Mouse (Mus musculus) neural tube, embryonic 15.5 days (tissue): Measurements from ENCODE around the gene D930007J09Rik. TPM values are rescaled to one million over a fixed set of nuclear protein-coding genes. Genes with fewer than 3 reads are reported as not detected.

ENCODE experiments used
- ATAC-seq: fragments of 200-750 bp; cut with Nextera tagmentation; 2 replicates; pipeline ENCODE4 v1.8.0; 2017; ENCODE audit warnings: mild to moderate bottlenecking, moderate TSS enrichment, moderate library complexity; ENCODE audit not compliant: low FRiP score
- H3K27ac ChIP-seq: fragments of 300-500 bp; sonication (generic); replicated peaks from 2 replicates; pipeline ENCODE4 v1.5.1; 2015; ENCODE audit warnings: mild to moderate bottlenecking, inconsistent platforms
- H3K27me3 ChIP-seq: fragments of 300-500 bp; sonication (generic); replicated peaks from 2 replicates; pipeline ENCODE4 v1.6.1; 2015; ENCODE audit warnings: inconsistent platforms
- H3K36me3 ChIP-seq: fragments of 300-500 bp; sonication (generic); 2 replicates; pipeline ENCODE4 v1.6.1; 2015; ENCODE audit warnings: inconsistent platforms
- H3K4me1 ChIP-seq: fragments of 300-500 bp; sonication (generic); 2 replicates; pipeline ENCODE4 v1.6.1; 2015; ENCODE audit warnings: inconsistent platforms
- H3K4me2 ChIP-seq: fragments of 300-500 bp; sonication (generic); 2 replicates; pipeline ENCODE4 v1.6.1; 2015; ENCODE audit warnings: inconsistent platforms, mild to moderate bottlenecking, moderate library complexity
- H3K4me3 ChIP-seq: fragments of 300-500 bp; sonication (generic); replicated peaks from 2 replicates; pipeline ENCODE4 v1.5.1; 2015; ENCODE audit warnings: mild to moderate bottlenecking, inconsistent platforms
- H3K9ac ChIP-seq: fragments of 300-500 bp; sonication (generic); replicated peaks from 2 replicates; pipeline ENCODE4 v1.6.1; 2015; ENCODE audit warnings: mild to moderate bottlenecking, inconsistent platforms
- H3K9me3 ChIP-seq: fragments of 300-500 bp; sonication (generic); replicated peaks from 2 replicates; pipeline ENCODE4 v1.6.1; 2016; ENCODE audit warnings: inconsistent platforms
- WGBS: fragments of 180-500 bp; shearing (Covaris S2); methylation state at CpG from one replicate; pipeline ENCODE4 v1.1.7; 2015; ENCODE audit warnings: mixed read lengths; 5-methylcytosine and 5-hydroxymethylcytosine counted together
- polyA plus RNA-seq: library from polyadenylated mRNA; unstranded; fragments of >200 nt; fragmentation: Nextera tagmentation; extraction: Ambion mirVana; gene quantifications from 2 replicates; pipeline ENCODE4 v1.2.1, GENCODE M21; 2015

Gene D930007J09Rik
- polyA plus RNA-seq, 1 experiment from 2014 or later: not detected

- WGBS: 75% methylated on average over 3 of the region's 3 CpGs
- no peak for ATAC-seq
- no peaks in the 10 kb centered on the region for H3K36me3 ChIP-seq
- 0 out of 2 replicates have a peak, but pooled peaks cover 4% of the 10 kb centered on the region for H3K4me1 ChIP-seq
- no peaks in the 10 kb centered on the region for H3K9me3 ChIP-seq
- no peak overlapping the region for H3K4me3 ChIP-seq
- H3K4me2 ChIP-seq: no peak overlapping the region
- H3K9ac ChIP-seq: no peak overlapping the region
- no peak overlapping the region for H3K27ac ChIP-seq
- no peaks in the 10 kb centered on the region for H3K27me3 ChIP-seq
Observed at GRCm38 (mm10) chr13:32832776-32833175, 30.1 kb upstream of the D930007J09Rik start.

DNA sequence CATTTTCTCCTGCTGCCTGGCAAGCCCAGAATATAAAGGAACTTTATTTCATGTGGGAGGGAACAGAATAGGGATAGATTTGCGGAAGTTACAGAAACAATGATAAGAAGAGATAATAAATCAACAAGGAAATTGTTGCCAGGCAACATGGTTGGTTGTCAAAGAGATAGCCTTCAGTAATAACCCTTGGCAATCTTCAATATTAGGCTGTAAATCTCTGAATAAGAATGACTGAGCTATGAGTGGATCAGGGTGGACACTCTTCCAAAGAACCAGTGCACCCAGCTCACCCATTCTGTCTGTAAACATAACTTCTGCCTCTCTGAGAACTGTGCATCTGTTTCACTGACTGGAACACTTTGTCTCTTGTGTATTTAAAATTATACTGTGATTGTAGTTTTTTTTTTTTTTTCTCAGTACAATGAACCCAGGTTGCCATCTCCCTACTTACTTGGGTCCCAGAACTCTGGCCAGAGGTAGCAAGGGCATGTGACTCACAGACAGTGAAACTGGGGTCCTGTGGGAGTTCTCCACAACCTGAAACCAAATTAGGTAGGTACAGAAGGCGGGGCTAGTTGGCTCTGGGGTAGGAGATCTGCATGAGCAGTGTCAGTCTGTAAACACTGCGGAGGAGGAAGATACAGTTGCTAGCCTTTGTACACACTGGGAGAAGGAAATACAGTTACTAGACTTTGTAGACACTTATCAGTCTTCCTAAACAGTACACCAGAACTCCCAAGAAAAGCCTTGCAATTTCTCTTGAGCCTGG lies 29.0 kb upstream of the D930007J09Rik start:
- no peak for ATAC-seq
- Histone ChIP-seq H3K4me2 (no peak overlapping the region), H3K27ac (no peak overlapping the region), H3K4me1 (0 out of 2 replicates have a peak, but pooled peaks cover 4% of the 10 kb centered on the region), H3K36me3 (no peaks in the 10 kb centered on the region), H3K27me3 (no peaks in the 10 kb centered on the region), H3K9ac (no peak overlapping the region), H3K4me3 (no peak overlapping the region), H3K9me3 (no peaks in the 10 kb centered on the region)
- WGBS: 76% methylated on average over 3 of the region's 3 CpGs

GRCm38 (mm10) chr13:32828886-32829285 lies 26.2 kb upstream of the D930007J09Rik start:
- H3K36me3 ChIP-seq: no peaks in the 10 kb centered on the region
- H3K9ac ChIP-seq: no peak overlapping the region
- H3K9me3 ChIP-seq: no peaks in the 10 kb centered on the region
- H3K4me2 ChIP-seq: no peak overlapping the region
- no peak overlapping the region for H3K4me3 ChIP-seq
- no peaks in the 10 kb centered on the region for H3K27me3 ChIP-seq
- WGBS: 82% methylated on average over 4 of the region's 4 CpGs
- 0 out of 2 replicates have a peak, but pooled peaks cover 4% of the 10 kb centered on the region for H3K4me1 ChIP-seq
- ATAC-seq: no peak
- no peak overlapping the region for H3K27ac ChIP-seq

- no peak overlapping the region for H3K9ac ChIP-seq
- H3K9me3 ChIP-seq: no peaks in the 10 kb centered on the region
- H3K4me2 ChIP-seq: no peak overlapping the region
- H3K4me1 ChIP-seq: 0 out of 2 replicates have a peak, but pooled peaks cover 4% of the 10 kb centered on the region
- H3K27ac ChIP-seq: no peak overlapping the region
- no peaks in the 10 kb centered on the region for H3K36me3 ChIP-seq
- WGBS: 63% methylated on average over 4 of the region's 4 CpGs
- H3K27me3 ChIP-seq: no peaks in the 10 kb centered on the region
- H3K4me3 ChIP-seq: no peak overlapping the region
- ATAC-seq: no peak
Observed at GRCm38 (mm10) chr13:32827951-32828350, 25.3 kb upstream of the D930007J09Rik start.

DNA sequence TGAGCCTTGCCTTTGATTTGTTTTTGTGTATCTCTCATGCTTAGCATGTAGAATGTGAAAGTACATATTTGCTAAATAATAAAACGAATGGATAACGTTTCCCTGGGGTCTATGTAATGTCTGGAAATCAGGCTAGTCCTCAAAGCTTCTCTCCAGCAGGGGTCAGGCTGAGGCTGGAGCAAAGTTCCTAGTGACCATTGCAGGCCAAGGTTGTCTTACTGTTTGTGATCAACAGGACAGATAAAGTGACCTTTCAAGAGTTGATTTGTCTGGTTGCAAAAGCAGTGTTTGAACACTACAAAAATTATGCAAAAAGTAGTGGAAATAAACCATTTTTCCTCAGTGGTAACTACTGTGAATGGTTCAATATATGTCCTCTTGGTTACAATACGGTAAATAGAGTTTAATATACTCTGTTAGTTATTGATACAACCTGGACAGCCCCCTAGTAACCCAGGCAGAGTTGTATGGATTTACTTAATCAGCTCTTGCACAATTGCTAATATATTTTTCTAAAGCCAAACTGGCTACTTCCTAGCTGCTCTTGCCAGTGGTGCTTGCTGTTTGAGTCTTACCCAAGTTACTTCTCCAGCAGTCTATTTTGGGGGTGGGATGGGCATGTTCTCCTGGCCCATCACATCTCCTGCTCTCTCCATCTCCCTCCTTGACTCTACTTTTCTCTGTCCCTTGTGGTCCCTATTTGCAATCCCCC lies 24.6 kb upstream of the D930007J09Rik start:
- H3K4me3 ChIP-seq: no peak overlapping the region
- H3K9me3 ChIP-seq: no peaks in the 10 kb centered on the region
- no peak overlapping the region for H3K9ac ChIP-seq
- H3K27me3 ChIP-seq: no peaks in the 10 kb centered on the region
- H3K27ac ChIP-seq: no peak overlapping the region
- H3K4me2 ChIP-seq: no peak overlapping the region
- H3K36me3 ChIP-seq: 0 out of 2 replicates have a peak, but pooled peaks cover 4% of the 10 kb centered on the region
- no peak for ATAC-seq
- 85% methylated on average over 3 of the region's 3 CpGs for WGBS
- 0 out of 2 replicates have a peak, but pooled peaks cover 4% of the 10 kb centered on the region for H3K4me1 ChIP-seq

- Histone ChIP-seq H3K27ac (no peak overlapping the region), H3K9me3 (no peaks in the 10 kb centered on the region), H3K4me2 (no peak overlapping the region), H3K9ac (no peak overlapping the region), H3K27me3 (no peaks in the 10 kb centered on the region), H3K4me1 (no peaks in the 10 kb centered on the region), H3K36me3 (peaks cover 17% of the 10 kb centered on the region), H3K4me3 (no peak overlapping the region)
- 94% methylated on average over 8 of the region's 8 CpGs for WGBS
- no peak for ATAC-seq
Observed at GRCm38 (mm10) chr13:32825546-32825945, 22.9 kb upstream of the D930007J09Rik start.

DNA sequence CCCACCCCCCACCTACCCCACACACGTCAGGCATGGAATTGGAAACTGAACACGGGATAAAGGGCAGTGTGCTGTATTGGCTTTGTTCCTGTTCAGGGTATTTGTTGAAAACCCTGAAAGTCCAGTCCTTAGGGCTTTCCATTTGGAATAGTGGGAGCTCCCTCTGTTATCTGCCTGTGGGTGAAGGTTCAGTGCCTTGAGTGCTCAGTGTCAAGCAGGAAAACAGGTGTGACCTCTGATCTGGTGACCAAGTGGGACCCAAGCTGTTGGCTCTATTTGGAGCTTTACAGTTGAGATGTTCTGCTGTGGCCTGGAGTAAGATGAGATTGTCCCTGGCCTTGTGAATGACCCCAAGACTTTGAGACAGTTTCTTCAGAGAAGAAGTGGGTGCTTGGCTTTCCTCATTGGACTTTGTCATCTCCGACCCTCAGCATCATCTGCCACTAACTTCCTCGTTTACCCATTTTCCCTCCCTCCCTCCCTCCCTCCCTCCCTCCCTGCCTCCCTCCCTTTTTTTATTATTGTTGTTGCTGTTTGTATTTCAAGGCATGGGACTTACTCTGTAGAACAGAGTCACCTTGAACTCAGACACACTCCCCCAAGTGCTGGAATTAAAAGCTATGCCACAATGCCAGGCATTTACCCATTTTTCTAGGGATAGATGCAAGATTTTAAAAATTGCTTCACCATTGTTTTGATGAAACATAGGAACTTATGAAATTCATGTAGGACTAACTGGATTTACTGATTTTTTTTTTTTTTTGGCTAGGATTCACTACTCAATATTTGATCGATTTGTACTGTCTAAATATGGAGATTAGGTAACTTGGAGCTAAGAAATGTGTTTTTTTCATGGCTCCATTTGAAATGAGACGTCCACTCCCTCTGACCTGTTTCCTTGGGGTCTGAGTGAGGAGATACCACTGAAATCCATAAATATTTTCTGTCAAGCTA lies 22.0 kb upstream of the D930007J09Rik start:
- no peak for ATAC-seq
- Histone ChIP-seq H3K4me1 (no peaks in the 10 kb centered on the region), H3K9ac (no peak overlapping the region)

GRCm38 (mm10) chr13:32823126-32823525 lies 20.5 kb upstream of the D930007J09Rik start:
- ATAC-seq: no peak
- 91% methylated on average over 6 of the region's 6 CpGs for WGBS
- Histone ChIP-seq H3K4me1 (no peaks in the 10 kb centered on the region), H3K9ac (no peak overlapping the region), H3K27ac (no peak overlapping the region), H3K27me3 (no peaks in the 10 kb centered on the region), H3K4me3 (no peak overlapping the region), H3K9me3 (no peaks in the 10 kb centered on the region), H3K36me3 (peaks cover 38% of the 10 kb centered on the region), H3K4me2 (no peak overlapping the region)

More for the DNA sequence above, 22.0 kb upstream of the D930007J09Rik start:
- 87% methylated on average over 6 of the region's 6 CpGs for WGBS
- Histone ChIP-seq H3K27me3 (no peaks in the 10 kb centered on the region), H3K27ac (no peak overlapping the region), H3K4me3 (no peak overlapping the region), H3K4me2 (no peak overlapping the region), H3K36me3 (peaks cover 25% of the 10 kb centered on the region), H3K9me3 (no peaks in the 10 kb centered on the region)

DNA sequence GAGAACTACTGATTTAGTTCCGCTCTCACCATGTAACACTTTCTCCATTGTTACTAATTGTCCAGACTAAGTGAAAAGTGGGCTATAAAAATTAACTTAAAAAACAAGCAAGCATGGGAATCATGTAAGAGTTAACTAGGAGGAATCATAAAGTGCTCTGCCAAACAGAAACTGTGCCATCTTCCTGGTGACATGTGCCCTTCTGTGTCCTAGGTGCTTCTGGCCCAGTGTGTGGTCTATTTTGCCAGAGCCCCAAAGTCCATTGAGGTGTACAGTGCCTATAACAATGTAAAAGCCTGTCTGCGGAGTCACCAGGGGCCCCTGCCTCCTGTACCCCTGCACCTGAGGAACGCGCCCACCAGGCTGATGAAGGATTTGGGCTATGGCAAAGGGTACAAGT lies 19.0 kb upstream of the D930007J09Rik start:
- H3K27ac ChIP-seq: no peak overlapping the region
- H3K4me1 ChIP-seq: no peaks in the 10 kb centered on the region
- no peaks in the 10 kb centered on the region for H3K9me3 ChIP-seq
- 96% methylated on average over 4 of the region's 4 CpGs for WGBS
- H3K27me3 ChIP-seq: no peaks in the 10 kb centered on the region
- H3K4me2 ChIP-seq: no peak overlapping the region
- H3K9ac ChIP-seq: no peak overlapping the region
- no peak for ATAC-seq
- peaks cover 49% of the 10 kb centered on the region for H3K36me3 ChIP-seq
- H3K4me3 ChIP-seq: no peak overlapping the region

- H3K4me1 ChIP-seq: no peaks in the 10 kb centered on the region
- no peak for ATAC-seq
- H3K4me2 ChIP-seq: no peak overlapping the region
- no peaks in the 10 kb centered on the region for H3K27me3 ChIP-seq
- WGBS: 90% methylated on average over 5 of the region's 5 CpGs
- peaks cover 60% of the 10 kb centered on the region for H3K36me3 ChIP-seq
- H3K27ac ChIP-seq: no peak overlapping the region
- no peak overlapping the region for H3K4me3 ChIP-seq
- H3K9ac ChIP-seq: no peak overlapping the region
- no peaks in the 10 kb centered on the region for H3K9me3 ChIP-seq
Observed at GRCm38 (mm10) chr13:32819926-32820325, 17.3 kb upstream of the D930007J09Rik start.

GRCm38 (mm10) chr13:32819241-32819640 lies 16.6 kb upstream of the D930007J09Rik start:
- Histone ChIP-seq H3K4me2 (no peak overlapping the region), H3K36me3 (peaks cover 63% of the 10 kb centered on the region), H3K4me1 (no peaks in the 10 kb centered on the region), H3K9me3 (no peaks in the 10 kb centered on the region), H3K4me3 (no peak overlapping the region), H3K27ac (no peak overlapping the region), H3K9ac (no peak overlapping the region), H3K27me3 (no peaks in the 10 kb centered on the region)
- 94% methylated on average over 3 of the region's 3 CpGs for WGBS
- no peak for ATAC-seq
